Mouse (Mus musculus) hindbrain, embryonic 11.5 days (tissue): Measurements from ENCODE around the gene Cyfip2. TPM values are rescaled to one million over a fixed set of nuclear protein-coding genes. Genes with fewer than 3 reads are reported as not detected.

ENCODE experiments used
- polyA plus RNA-seq: library from polyadenylated mRNA; unstranded; fragments of >200 nt; fragmentation: Nextera tagmentation; extraction: Ambion mirVana; gene quantifications from 2 replicates; pipeline ENCODE4 v1.2.1, GENCODE M21; 2014

Cyfip2 gene
- polyA plus RNA-seq, 1 experiment from 2014 or later, result 60.0 TPM

Other genes starting within 250 kb of the Cyfip2 start
- 0.96 and 1.6 TPM in 2 replicates for gene Nipal4, start 146.4 kb downstream of the Cyfip2 start, polyA plus RNA-seq
- gene Fndc9, start 77.3 kb downstream of the Cyfip2 start, polyA plus RNA-seq, result 0.68 and 1.0 TPM in 2 replicates
- not detected in 2 replicates for gene Itk, start 76.7 kb upstream of the Cyfip2 start, polyA plus RNA-seq
- not detected in 2 replicates for gene Fam71b, start 83.7 kb upstream of the Cyfip2 start, polyA plus RNA-seq
- gene Med7, start 124.1 kb upstream of the Cyfip2 start, polyA plus RNA-seq, result 104 and 109 TPM in 2 replicates
- gene Havcr2, start 142.1 kb upstream of the Cyfip2 start, polyA plus RNA-seq, result 0.06 and 0.25 TPM in 2 replicates
- not detected in 2 replicates for gene Gm12169, start 211.4 kb upstream of the Cyfip2 start, polyA plus RNA-seq